Mouse (Mus musculus) liver, embryonic 12.5 days (tissue): ENCODE results near the gene Shb. TPM values are rescaled to one million over a fixed set of nuclear protein-coding genes. Genes with fewer than 3 reads are reported as not detected.

Experiments used
- ATAC-seq: fragments of 200-750 bp; cut with Nextera tagmentation; 2 replicates; pipeline ENCODE4 v1.8.0; 2017; ENCODE audit warnings: moderate number of reproducible peaks, mild to moderate bottlenecking, moderate library complexity
- H3K27ac ChIP-seq: fragments of 300-500 bp; sonication (generic); 2 replicates; pipeline ENCODE4 v1.5.1; 2016; ENCODE audit warnings: mild to moderate bottlenecking
- H3K27me3 ChIP-seq: fragments of 300-500 bp; sonication (generic); replicated peaks from 2 replicates; pipeline ENCODE4 v1.6.1; 2016; ENCODE audit warnings: mild to moderate bottlenecking, moderate library complexity
- H3K36me3 ChIP-seq: fragments of 300-500 bp; sonication (generic); 2 replicates; pipeline ENCODE4 v1.6.1; 2016; ENCODE audit warnings: mild to moderate bottlenecking, moderate library complexity
- H3K4me1 ChIP-seq: fragments of 300-500 bp; sonication (generic); 2 replicates; pipeline ENCODE4 v1.6.1; 2016
- H3K4me2 ChIP-seq: fragments of 300-500 bp; sonication (generic); 2 replicates; pipeline ENCODE4 v1.6.1; 2016; ENCODE audit warnings: mild to moderate bottlenecking, moderate library complexity
- H3K4me3 ChIP-seq: fragments of 300-500 bp; sonication (generic); 2 replicates; pipeline ENCODE4 v1.5.1; 2016; ENCODE audit warnings: mild to moderate bottlenecking, moderate library complexity
- H3K9ac ChIP-seq: fragments of 300-500 bp; sonication (generic); 2 replicates; pipeline ENCODE4 v1.6.1; 2016; ENCODE audit warnings: mild to moderate bottlenecking, moderate library complexity
- H3K9me3 ChIP-seq: fragments of 300-500 bp; sonication (generic); replicated peaks from 2 replicates; pipeline ENCODE4 v1.6.1; 2016; ENCODE audit warnings: mild to moderate bottlenecking, moderate library complexity
- WGBS: fragments of 180-500 bp; shearing (Covaris S2); methylation state at CpG from one replicate; pipeline ENCODE4 v1.1.7; 2016; ENCODE audit not compliant: insufficient replicate concordance; 5-methylcytosine and 5-hydroxymethylcytosine counted together
- polyA plus RNA-seq: library from polyadenylated mRNA; unstranded; fragments of >200 nt; fragmentation: Nextera tagmentation; extraction: Ambion mirVana; gene quantifications from 2 replicates; pipeline ENCODE4 v1.2.1, GENCODE M21; 2016

The Shb gene
- polyA plus RNA-seq, 1 experiment from 2014 or later: 8.7 TPM

DNA sequence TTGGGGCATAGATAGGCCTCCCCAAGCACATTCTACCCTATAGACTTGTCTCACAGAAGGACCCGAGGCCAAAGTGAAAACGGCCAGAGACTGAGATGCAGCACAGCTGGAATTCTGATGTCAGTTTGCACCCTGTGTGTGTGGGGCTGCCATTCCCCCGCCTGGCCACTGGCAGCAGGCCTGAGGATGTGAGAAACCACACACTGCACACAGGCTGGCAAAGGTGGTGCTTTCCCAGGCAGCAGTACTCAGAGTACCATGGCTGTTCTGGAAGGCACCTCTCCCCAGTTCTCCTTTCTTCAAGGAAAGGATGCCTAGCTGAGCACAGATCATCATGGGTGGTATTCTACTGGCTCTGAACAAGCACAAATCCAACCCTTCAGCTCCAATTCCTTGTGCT, 90.0 kb downstream of the Shb start:
- Histone ChIP-seq H3K4me1 (peaks cover 7% of the 10 kb centered on the region; the same call in 1 of the 2 replicates), H3K36me3 (peaks cover 94% of the 10 kb centered on the region), H3K27me3 (no peaks in the 10 kb centered on the region), H3K4me2 (no peak overlapping the region), H3K4me3 (no peak overlapping the region), H3K9me3 (no peaks in the 10 kb centered on the region), H3K9ac (no peak overlapping the region), H3K27ac (no peak overlapping the region)
- 60% methylated on average over 3 of the region's 3 CpGs for WGBS
- no peak for ATAC-seq

DNA sequence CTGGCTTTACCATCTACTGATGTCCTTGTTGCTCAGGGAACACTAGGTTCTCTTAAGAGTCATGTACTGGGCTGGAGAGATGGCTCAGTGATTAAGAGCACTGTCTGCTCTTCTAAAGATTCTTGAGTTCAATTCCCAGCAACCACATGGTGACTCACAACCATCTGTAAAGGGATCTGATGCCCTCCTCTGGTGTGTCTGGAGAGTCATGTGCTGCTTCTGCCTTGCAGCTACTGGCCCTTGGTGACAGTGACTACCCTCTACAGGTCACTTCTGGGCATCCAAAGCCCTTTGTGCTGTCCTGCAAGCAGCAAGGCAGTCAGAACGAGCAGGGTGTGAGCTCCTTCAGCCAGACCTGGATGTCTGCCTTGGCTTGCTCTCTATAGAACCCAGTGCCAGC, 90.5 kb downstream of the Shb start:
- Histone ChIP-seq H3K9me3 (no peaks in the 10 kb centered on the region), H3K9ac (no peak overlapping the region), H3K4me1 (peaks cover 9% of the 10 kb centered on the region; the same call in 1 of the 2 replicates), H3K4me3 (no peak overlapping the region), H3K27me3 (no peaks in the 10 kb centered on the region), H3K27ac (no peak overlapping the region), H3K4me2 (no peak overlapping the region), H3K36me3 (peaks cover 94% of the 10 kb centered on the region)
- WGBS: 65% methylated on average over 1 of the region's 1 CpGs
- no peak for ATAC-seq

DNA sequence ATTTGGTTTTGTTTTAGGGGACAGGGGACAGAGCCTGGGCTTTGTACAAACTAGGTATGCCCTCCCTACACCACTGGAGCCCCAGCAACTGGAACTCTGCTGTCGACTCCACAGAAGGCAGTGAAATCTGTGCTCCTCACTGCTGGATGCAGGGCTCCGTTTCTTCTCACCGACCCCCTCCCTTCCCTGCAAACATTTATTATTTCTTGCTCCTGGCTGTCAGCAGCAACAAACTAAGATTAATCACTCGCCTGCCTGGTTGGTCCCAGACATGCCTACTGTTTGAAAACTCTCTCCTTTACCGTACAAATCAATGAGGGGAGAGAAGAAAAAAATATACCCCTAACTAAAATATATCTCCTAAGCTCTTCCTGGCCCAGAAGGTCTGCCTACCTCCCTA, 93.0 kb downstream of the Shb start:
- Histone ChIP-seq H3K9me3 (no peaks in the 10 kb centered on the region), H3K9ac (no peak overlapping the region), H3K4me1 (peaks cover 15% of the 10 kb centered on the region), H3K27ac (no peak overlapping the region), H3K4me2 (no peak overlapping the region), H3K36me3 (peaks cover 89% of the 10 kb centered on the region), H3K27me3 (no peaks in the 10 kb centered on the region), H3K4me3 (no peak overlapping the region)
- no peak for ATAC-seq
- 56% methylated on average over 5 of the region's 5 CpGs for WGBS

DNA sequence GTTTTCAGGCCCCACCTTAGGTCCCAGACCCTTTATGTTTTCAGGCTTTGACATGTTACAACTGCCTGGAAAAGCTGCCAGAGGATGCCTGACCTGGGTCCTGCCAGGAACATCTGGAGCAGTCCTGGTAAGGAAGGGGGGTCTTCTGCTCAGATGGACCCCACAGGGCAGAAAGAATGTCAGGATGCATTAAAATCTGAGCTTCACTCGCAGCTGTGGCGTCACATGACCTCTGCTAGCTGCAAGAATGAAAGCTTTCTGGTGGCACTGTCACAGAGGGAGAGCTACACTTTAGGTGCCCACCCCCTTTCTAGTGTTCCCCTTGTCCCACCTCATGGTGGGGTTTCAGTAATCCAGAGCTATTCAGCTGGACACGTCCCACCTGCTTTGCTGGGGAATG, 95.3 kb downstream of the Shb start:
- no peaks in the 10 kb centered on the region for H3K9me3 ChIP-seq
- H3K4me3 ChIP-seq: no peak overlapping the region
- H3K9ac ChIP-seq: no peak overlapping the region
- 72% methylated on average over 3 of the region's 3 CpGs for WGBS
- no peak overlapping the region for H3K27ac ChIP-seq
- ATAC-seq: no peak
- no peaks in the 10 kb centered on the region for H3K27me3 ChIP-seq
- peaks cover 15% of the 10 kb centered on the region for H3K4me1 ChIP-seq
- peaks cover 75% of the 10 kb centered on the region for H3K36me3 ChIP-seq
- H3K4me2 ChIP-seq: no peak overlapping the region

DNA sequence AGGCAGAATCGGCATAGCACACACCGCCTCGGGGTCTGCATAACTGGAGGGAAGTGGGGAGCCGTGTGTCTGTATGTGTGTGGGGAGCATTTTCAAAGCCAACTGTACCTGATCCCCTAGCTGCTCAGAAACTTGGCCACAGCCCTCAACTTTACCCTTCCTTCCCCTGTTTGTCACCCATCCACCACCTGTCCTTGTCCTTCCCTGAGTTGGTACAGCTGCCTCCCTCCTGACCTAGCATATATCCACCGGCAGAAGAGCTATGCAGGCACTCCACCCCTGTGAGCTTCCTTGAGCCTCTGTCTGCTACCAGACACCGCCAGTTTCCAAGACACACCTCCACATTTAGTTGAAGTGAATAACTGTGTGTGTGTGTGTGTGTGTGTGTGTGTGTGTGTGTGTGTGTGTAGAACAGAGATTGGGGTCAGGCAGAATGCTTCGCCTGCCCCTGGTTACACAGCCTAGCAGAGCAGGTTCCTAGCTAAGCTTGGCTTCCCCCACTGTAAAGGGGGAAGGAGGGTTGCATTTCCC, 95.8 kb downstream of the Shb start:
- no peak overlapping the region for H3K9ac ChIP-seq
- H3K4me2 ChIP-seq: no peak overlapping the region
- no peaks in the 10 kb centered on the region for H3K27me3 ChIP-seq
- H3K27ac ChIP-seq: no peak overlapping the region
- no peak for ATAC-seq
- H3K36me3 ChIP-seq: peaks cover 74% of the 10 kb centered on the region
- H3K4me3 ChIP-seq: no peak overlapping the region
- WGBS: 68% methylated on average over 7 of the region's 7 CpGs
- peaks cover 15% of the 10 kb centered on the region for H3K4me1 ChIP-seq
- no peaks in the 10 kb centered on the region for H3K9me3 ChIP-seq

DNA sequence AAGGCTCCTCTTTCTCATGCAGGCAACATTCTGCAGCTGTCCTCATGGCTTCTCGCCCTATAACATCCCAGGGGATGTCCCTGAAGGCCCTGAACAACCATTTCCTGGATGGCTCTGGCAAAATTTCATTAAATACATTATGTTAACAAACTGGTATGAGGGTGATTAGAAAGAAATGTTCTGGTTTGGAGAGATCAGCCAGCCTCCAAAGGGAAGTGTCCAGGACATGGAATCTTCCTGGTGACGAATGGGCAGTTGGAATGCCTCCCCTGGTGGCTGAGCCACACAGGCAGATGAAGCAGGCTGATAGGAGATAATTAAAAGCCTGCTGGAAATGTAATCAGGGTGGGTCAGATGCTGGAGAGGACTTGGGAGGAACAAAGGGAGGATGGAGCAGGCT, 96.4 kb downstream of the Shb start:
- Histone ChIP-seq H3K27ac (no peak overlapping the region), H3K9ac (no peak overlapping the region), H3K9me3 (no peaks in the 10 kb centered on the region), H3K4me1 (peaks cover 15% of the 10 kb centered on the region), H3K4me2 (no peak overlapping the region), H3K36me3 (peaks cover 68% of the 10 kb centered on the region), H3K4me3 (no peak overlapping the region), H3K27me3 (no peaks in the 10 kb centered on the region)
- WGBS: 56% methylated on average over 2 of the region's 2 CpGs
- ATAC-seq: no peak

DNA sequence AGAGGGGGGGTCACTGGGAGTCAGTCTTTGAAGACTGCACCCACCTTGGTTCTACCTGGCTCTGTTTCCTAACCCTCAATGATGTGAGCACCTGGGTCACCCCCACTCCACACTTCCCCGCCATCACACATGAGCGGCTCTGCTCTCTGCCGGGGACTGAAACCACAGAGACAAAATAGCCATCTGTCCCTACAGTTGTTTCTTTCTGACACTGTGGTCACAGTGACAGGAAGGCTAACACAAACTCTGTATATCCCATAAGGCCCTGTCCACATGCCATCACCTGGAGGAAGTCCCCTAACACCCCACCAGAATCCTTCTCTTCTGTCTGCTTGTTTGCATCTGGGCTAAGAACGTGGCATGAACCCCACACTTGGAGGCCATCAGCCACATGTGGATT, 97.6 kb downstream of the Shb start:
- Histone ChIP-seq H3K4me3 (no peak overlapping the region), H3K4me2 (no peak overlapping the region), H3K4me1 (peaks cover 15% of the 10 kb centered on the region), H3K9me3 (no peaks in the 10 kb centered on the region), H3K36me3 (peaks cover 64% of the 10 kb centered on the region), H3K27me3 (no peaks in the 10 kb centered on the region), H3K27ac (no peak overlapping the region), H3K9ac (no peak overlapping the region)
- 75% methylated on average over 4 of the region's 4 CpGs for WGBS
- ATAC-seq: no peak

DNA sequence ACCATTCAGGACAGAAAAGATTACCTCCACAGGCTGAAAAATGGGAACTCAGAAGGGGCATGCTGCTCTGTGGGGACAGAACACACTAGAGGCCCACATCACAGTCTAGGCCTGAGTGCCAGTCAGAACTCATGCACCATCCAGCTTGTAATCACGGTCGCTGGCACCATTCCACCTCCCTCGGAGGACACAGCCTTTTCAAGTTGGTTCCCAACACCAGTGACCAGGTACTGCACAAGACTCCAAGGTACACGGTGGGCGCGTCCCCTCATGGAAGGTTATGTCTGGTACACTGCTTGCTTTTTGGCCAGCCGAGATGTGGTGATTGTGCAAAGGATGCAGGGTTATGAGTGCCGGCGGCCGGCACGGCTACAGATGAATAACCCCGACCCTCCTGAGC, 98.2 kb downstream of the Shb start:
- H3K4me3 ChIP-seq: no peak overlapping the region
- peaks cover 61% of the 10 kb centered on the region for H3K36me3 ChIP-seq
- H3K4me2 ChIP-seq: no peak overlapping the region
- WGBS: 87% methylated on average over 12 of the region's 12 CpGs
- no peak overlapping the region for H3K9ac ChIP-seq
- H3K9me3 ChIP-seq: no peaks in the 10 kb centered on the region
- H3K27ac ChIP-seq: no peak overlapping the region
- H3K4me1 ChIP-seq: peaks cover 15% of the 10 kb centered on the region
- H3K27me3 ChIP-seq: no peaks in the 10 kb centered on the region
- ATAC-seq: no peak

DNA sequence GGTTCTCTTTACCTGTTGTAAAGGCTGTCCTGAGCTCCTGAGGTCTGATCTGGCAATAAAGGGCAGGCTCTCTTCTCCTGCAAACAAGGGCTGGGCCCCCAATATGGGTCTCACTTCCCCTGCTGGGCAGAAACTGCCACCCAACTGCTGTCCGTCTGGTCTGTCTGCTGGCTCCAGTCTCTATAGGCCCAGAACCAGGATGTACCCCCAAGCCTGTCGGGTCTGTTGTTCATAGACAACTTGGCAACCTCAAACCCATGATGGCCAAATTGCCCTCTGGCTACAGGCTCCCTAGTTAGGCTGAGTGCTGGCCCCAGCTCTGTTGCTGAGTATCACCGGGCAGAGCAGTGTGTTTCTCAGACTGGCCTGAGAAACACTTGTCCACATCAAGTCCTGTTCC, 100.5 kb downstream of the Shb start:
- H3K4me3 ChIP-seq: no peak overlapping the region
- H3K27ac ChIP-seq: no peak overlapping the region
- peaks cover 41% of the 10 kb centered on the region for H3K36me3 ChIP-seq
- peaks cover 13% of the 10 kb centered on the region for H3K4me1 ChIP-seq
- H3K9me3 ChIP-seq: no peaks in the 10 kb centered on the region
- H3K9ac ChIP-seq: no peak overlapping the region
- no peaks in the 10 kb centered on the region for H3K27me3 ChIP-seq
- ATAC-seq: no peak
- WGBS: 73% methylated on average over 3 of the region's 3 CpGs
- no peak overlapping the region for H3K4me2 ChIP-seq

DNA sequence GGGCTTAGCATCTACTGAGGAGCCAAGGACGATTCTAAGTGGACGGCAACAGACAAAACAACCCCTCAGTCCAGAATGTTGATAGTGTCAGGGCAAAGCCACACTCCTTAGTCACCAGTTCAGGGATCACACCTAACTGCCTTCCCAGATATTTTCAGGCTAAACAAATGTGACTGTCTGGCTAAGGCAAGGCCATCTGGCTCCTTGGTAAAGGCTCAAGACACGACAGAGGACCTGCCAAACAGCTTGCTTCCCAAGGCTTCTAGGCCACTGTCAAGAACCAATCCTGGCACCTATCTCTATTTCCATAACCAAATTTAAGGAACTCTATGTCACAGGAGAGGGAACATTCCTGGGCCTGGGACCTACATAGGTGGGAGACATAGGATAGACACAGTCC, 101.0 kb downstream of the Shb start:
- Histone ChIP-seq H3K36me3 (peaks cover 36% of the 10 kb centered on the region), H3K9ac (no peak overlapping the region), H3K4me1 (peaks cover 8% of the 10 kb centered on the region), H3K27ac (no peak overlapping the region), H3K4me2 (no peak overlapping the region), H3K9me3 (no peaks in the 10 kb centered on the region), H3K27me3 (no peaks in the 10 kb centered on the region), H3K4me3 (no peak overlapping the region)
- ATAC-seq: no peak
- 82% methylated on average over 3 of the region's 3 CpGs for WGBS

DNA sequence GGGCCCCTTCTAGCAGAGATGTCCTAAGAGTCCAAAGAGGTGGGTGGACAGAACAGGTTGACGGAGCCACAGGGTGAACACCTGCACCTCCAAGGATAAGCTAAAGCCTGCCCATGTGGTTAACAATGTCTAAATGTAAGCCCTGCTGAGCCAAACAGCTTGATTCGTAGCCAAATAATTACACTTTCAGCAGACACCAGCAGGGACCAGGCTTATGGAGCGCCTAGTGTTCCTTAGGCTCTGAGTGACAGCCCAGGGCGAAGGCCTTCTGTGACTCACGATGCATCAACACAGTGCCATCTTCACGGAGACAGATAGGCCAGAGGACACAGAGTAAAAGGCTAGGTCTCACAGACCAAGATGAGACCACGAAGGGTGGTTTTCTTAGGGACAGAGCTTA, 102.8 kb downstream of the Shb start:
- no peak overlapping the region for H3K4me2 ChIP-seq
- no peak overlapping the region for H3K9ac ChIP-seq
- 79% methylated on average over 7 of the region's 7 CpGs for WGBS
- H3K4me1 ChIP-seq: no peaks in the 10 kb centered on the region
- H3K9me3 ChIP-seq: no peaks in the 10 kb centered on the region
- no peak for ATAC-seq
- no peak overlapping the region for H3K4me3 ChIP-seq
- no peak overlapping the region for H3K27ac ChIP-seq
- H3K27me3 ChIP-seq: no peaks in the 10 kb centered on the region
- peaks cover 21% of the 10 kb centered on the region for H3K36me3 ChIP-seq

DNA sequence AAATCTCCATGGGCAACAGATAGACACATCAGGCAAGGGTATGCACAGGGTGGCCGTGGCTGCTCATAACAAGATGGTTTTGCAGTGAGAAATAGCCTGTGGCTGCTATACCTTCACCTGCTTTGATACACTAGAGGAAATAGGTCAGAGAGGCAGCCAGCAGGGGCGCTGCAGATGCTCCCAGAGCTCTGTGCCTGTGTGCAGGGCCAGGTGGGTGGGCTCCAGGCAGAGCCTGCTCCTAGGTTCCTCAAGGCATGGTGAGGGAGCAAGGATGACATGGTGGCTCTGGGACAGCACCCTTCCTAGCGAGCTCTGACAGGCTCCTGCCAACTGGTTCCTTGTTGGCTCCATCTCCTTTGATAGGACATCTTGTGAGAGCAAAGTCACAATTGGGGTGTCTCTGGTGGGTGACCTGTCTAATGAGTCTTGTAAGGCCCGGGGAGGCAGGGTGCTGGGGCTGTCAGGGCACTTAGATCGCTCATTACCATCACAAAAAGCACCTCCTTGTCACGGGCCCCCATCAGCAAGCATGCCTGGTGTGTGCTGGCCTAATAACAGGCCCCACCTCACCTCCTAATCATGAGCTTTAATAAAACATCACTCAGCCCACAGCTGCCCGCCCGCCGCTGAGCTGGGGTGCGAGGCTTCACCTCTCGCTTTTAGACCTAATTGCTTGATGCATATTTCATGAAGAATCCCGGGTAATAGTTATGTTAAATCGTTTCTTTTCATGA, 105.4 kb downstream of the Shb start:
- no peak for ATAC-seq
- Histone ChIP-seq H3K4me1 (peaks cover 9% of the 10 kb centered on the region; the same call in 1 of the 2 replicates), H3K9me3 (no peaks in the 10 kb centered on the region), H3K36me3 (peaks cover 31% of the 10 kb centered on the region), H3K9ac (no peak overlapping the region), H3K27me3 (no peaks in the 10 kb centered on the region), H3K27ac (no peak overlapping the region), H3K4me3 (no peak overlapping the region), H3K4me2 (no peak overlapping the region)
- 71% methylated on average over 13 of the region's 13 CpGs for WGBS

DNA sequence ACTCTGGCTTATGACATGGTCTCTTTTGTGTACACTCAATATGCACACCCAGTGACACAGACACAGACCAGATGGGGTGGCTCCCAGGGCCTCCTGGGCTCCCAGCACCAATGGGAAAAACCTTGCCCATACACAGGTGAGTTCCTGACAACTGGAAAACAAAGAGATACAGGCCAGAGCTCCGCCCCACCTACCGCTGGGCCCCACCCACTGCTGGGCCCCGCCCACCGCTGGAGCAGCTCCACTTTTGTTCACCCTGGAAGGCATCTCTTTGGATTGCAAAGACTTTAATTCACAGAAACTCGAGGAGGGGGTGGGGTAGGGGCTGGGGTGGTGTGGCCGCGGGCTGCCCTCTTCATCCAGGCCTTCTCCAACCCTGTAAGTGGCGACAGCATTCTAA, 108.9 kb downstream of the Shb start:
- no peak overlapping the region for H3K4me2 ChIP-seq
- no peak overlapping the region; the same call in 1 of the 2 replicates for H3K9ac ChIP-seq
- peaks cover 21% of the 10 kb centered on the region for H3K36me3 ChIP-seq
- no peak overlapping the region for H3K4me3 ChIP-seq
- no peaks in the 10 kb centered on the region for H3K9me3 ChIP-seq
- H3K27ac ChIP-seq: no peak overlapping the region
- peak; percentile 5; the same call in 1 of the 2 replicates for ATAC-seq
- WGBS: 41% methylated on average over 8 of the region's 8 CpGs
- H3K27me3 ChIP-seq: no peaks in the 10 kb centered on the region; the same call in 1 of the 2 replicates
- peaks cover 19% of the 10 kb centered on the region for H3K4me1 ChIP-seq
